Mouse (Mus musculus) lung, adult 2 months (tissue): ENCODE data around the gene Ccnjl. TPM values are rescaled to one million over a fixed set of nuclear protein-coding genes. Genes with fewer than 3 reads are reported as not detected.
A peak's percentile ranks its signal among the peaks of the same experiment; 100 is the strongest.

ENCODE experiments used
- DNase-seq: peaks from one replicate; pipeline ENCODE4 v3.0.0; 2022
- H3K4me1 ChIP-seq: fragments of 200-500 bp; 2 replicates; pipeline ENCODE4 v1.6.1; 2011; ENCODE audit warnings: low read length; ENCODE audit not compliant: control insufficient read depth, insufficient read depth
- H3K4me3 ChIP-seq: fragments of 200-500 bp; replicated peaks from 2 replicates; pipeline ENCODE3; 2011; ENCODE audit warnings: low read depth, mild to moderate bottlenecking, control low read depth, low read length; ENCODE audit errors: extremely low read depth
- CTCF ChIP-seq: fragments of 200-500 bp; IDR thresholded peaks from 2 replicates; pipeline ENCODE4 v1.5.1; 2011; ENCODE audit warnings: mild to moderate bottlenecking, low read length, control low read depth; ENCODE audit not compliant: insufficient read depth
- POLR2A ChIP-seq: fragments of 200-500 bp; IDR thresholded peaks from 2 replicates; pipeline ENCODE4 v1.6.1; 2011; ENCODE audit warnings: low read depth, mild to moderate bottlenecking, control low read depth, low read length, borderline replicate concordance; ENCODE audit errors: extremely low read depth
- WGBS: fragments of 180-500 bp; shearing (Covaris S2); methylation state at CpG from one replicate; pipeline ENCODE4 v1.1.7; 2018; 5-methylcytosine and 5-hydroxymethylcytosine counted together
- polyA plus RNA-seq: library from polyadenylated mRNA; depleted of rRNA; stranded (reverse); fragments of >200 nt; gene quantifications from 2 replicates; pipeline ENCODE4 v1.2.3, GENCODE M21; 2012

Gene Ccnjl
- polyA plus RNA-seq, 1 experiment = 3.7 TPM

GRCm38 (mm10) chr11:43518086-43518485, 10.5 kb upstream of the Ccnjl start:
- DNase-seq = no peak
- no peaks in the 10 kb centered on the region for H3K4me1 ChIP-seq
- TF ChIP-seq CTCF = no peak
- no peak for TF ChIP-seq POLR2A
- no peak overlapping the region for H3K4me3 ChIP-seq

GRCm38 (mm10) chr11:43518821-43519220, 9.8 kb upstream of the Ccnjl start:
- DNase-seq = no peak
- Histone ChIP-seq H3K4me1 (no peaks in the 10 kb centered on the region), H3K4me3 (no peak overlapping the region)
- no peak for TF ChIP-seq CTCF
- TF ChIP-seq POLR2A = no peak

GRCm38 (mm10) chr11:43520521-43520920, 8.1 kb upstream of the Ccnjl start:
- no peak for TF ChIP-seq POLR2A
- no peak for TF ChIP-seq CTCF
- DNase-seq = no peak
- Histone ChIP-seq H3K4me3 (no peak overlapping the region), H3K4me1 (no peaks in the 10 kb centered on the region)
- WGBS = 92% methylated on average over 3 of the region's 3 CpGs

- peak overlapping the region; percentile 75 for H3K4me3 ChIP-seq
- TF ChIP-seq CTCF (no peak), POLR2A (no peak)
- WGBS = 3% methylated on average over 25 of the region's 25 CpGs
- no peak for DNase-seq
- H3K4me1 ChIP-seq = no peaks in the 10 kb centered on the region; the same call in 1 of the 2 replicates
These were observed 404 bp upstream of the Ccnjl start for GRCm38 (mm10) chr11:43528078-43528682.

GRCm38 (mm10) chr11:43530043-43530442, 1.5 kb downstream of the Ccnjl start:
- H3K4me1 ChIP-seq = no peaks in the 10 kb centered on the region; the same call in 1 of the 2 replicates
- no peak for DNase-seq
- WGBS = 58% methylated on average over 3 of the region's 3 CpGs
- TF ChIP-seq POLR2A = no peak
- no peak for TF ChIP-seq CTCF
- no peak overlapping the region for H3K4me3 ChIP-seq

- DNase-seq = no peak
- TF ChIP-seq POLR2A (no peak), CTCF (0 out of 2 replicates have a peak, but pooled peaks have one; percentile 18)
- WGBS = 68% methylated on average over 5 of the region's 5 CpGs
These were observed 3.0 kb downstream of the Ccnjl start for GRCm38 (mm10) chr11:43531619-43532018.

GRCm38 (mm10) chr11:43537074-43537473, 8.5 kb downstream of the Ccnjl start:
- no peak for DNase-seq
- TF ChIP-seq CTCF = no peak
- no peak for TF ChIP-seq POLR2A
- WGBS = 93% methylated on average over 6 of the region's 6 CpGs
- Histone ChIP-seq H3K4me3 (no peak overlapping the region), H3K4me1 (no peaks in the 10 kb centered on the region; the same call in 1 of the 2 replicates)

More at GRCm38 (mm10) chr11:43531619-43532018, 3.0 kb downstream of the Ccnjl start:
- no peak overlapping the region for H3K4me3 ChIP-seq
- H3K4me1 ChIP-seq = no peaks in the 10 kb centered on the region; the same call in 1 of the 2 replicates

- WGBS = 60% methylated on average over 6 of the region's 6 CpGs
- H3K4me3 ChIP-seq = no peak overlapping the region
- no peaks in the 10 kb centered on the region; the same call in 1 of the 2 replicates for H3K4me1 ChIP-seq
- no peak for DNase-seq
- no peak for TF ChIP-seq POLR2A
- TF ChIP-seq CTCF = no peak
These were observed 11.3 kb downstream of the Ccnjl start for GRCm38 (mm10) chr11:43539863-43540262.

- no peak for DNase-seq
- TF ChIP-seq CTCF = no peak
- no peak for TF ChIP-seq POLR2A
- no peak overlapping the region for H3K4me3 ChIP-seq
- 66% methylated on average over 15 of the region's 15 CpGs for WGBS
- peaks cover 8% of the 10 kb centered on the region for H3K4me1 ChIP-seq
These were observed 15.3 kb downstream of the Ccnjl start for GRCm38 (mm10) chr11:43543711-43544466.

- no peak for TF ChIP-seq POLR2A
- no peak for TF ChIP-seq CTCF
- 66% methylated on average over 7 of the region's 7 CpGs for WGBS
- H3K4me1 ChIP-seq = peaks cover 16% of the 10 kb centered on the region
- no peak overlapping the region for H3K4me3 ChIP-seq
- DNase-seq = no peak
These were observed 16.2 kb downstream of the Ccnjl start for GRCm38 (mm10) chr11:43544819-43545218.
